Mouse (Mus musculus) forebrain, embryonic 15.5 days (tissue): ENCODE measurements around the gene Rem1. TPM values are rescaled to one million over a fixed set of nuclear protein-coding genes. Genes with fewer than 3 reads are reported as not detected.
"Not testable (repeated sequence)": the region's sequence is repeated elsewhere in the genome, so short reads cannot be mapped to it uniquely, and the experiment has no call there.

Experiments used
- ATAC-seq: fragments of 200-750 bp; cut with Nextera tagmentation; replicated peaks from 2 replicates; pipeline ENCODE4 v1.8.0; 2017; ENCODE audit warnings: mild to moderate bottlenecking, moderate TSS enrichment, moderate library complexity
- H3K27ac ChIP-seq: fragments of 300-500 bp; sonication (generic); replicated peaks from 2 replicates; pipeline ENCODE4 v1.5.1; 2015; ENCODE audit warnings: mild to moderate bottlenecking, inconsistent platforms
- H3K27me3 ChIP-seq: fragments of 300-500 bp; sonication (generic); 2 replicates; pipeline ENCODE4 v1.6.1; 2015; ENCODE audit warnings: inconsistent platforms
- H3K36me3 ChIP-seq: fragments of 300-500 bp; sonication (generic); 2 replicates; pipeline ENCODE4 v1.6.1; 2015; ENCODE audit warnings: mild to moderate bottlenecking, inconsistent platforms
- H3K4me1 ChIP-seq: fragments of 300-500 bp; sonication (generic); 2 replicates; pipeline ENCODE4 v1.6.1; 2015; ENCODE audit warnings: inconsistent platforms
- H3K4me2 ChIP-seq: fragments of 300-500 bp; sonication (generic); replicated peaks from 2 replicates; pipeline ENCODE4 v1.6.1; 2015; ENCODE audit warnings: mild to moderate bottlenecking, inconsistent platforms
- H3K4me3 ChIP-seq: fragments of 300-500 bp; sonication (generic); 2 replicates; pipeline ENCODE4 v1.5.1; 2015; ENCODE audit warnings: mild to moderate bottlenecking, inconsistent platforms
- H3K9ac ChIP-seq: fragments of 300-500 bp; sonication (generic); replicated peaks from 2 replicates; pipeline ENCODE4 v1.6.1; 2015; ENCODE audit warnings: mild to moderate bottlenecking, inconsistent platforms
- H3K9me3 ChIP-seq: fragments of 300-500 bp; sonication (generic); 2 replicates; pipeline ENCODE4 v1.6.1; 2016; ENCODE audit warnings: inconsistent platforms
- WGBS: fragments of 180-500 bp; shearing (Covaris S2); methylation state at CpG from one replicate; pipeline ENCODE4 v1.1.7; 2015; ENCODE audit warnings: mixed read lengths; 5-methylcytosine and 5-hydroxymethylcytosine counted together
- polyA plus RNA-seq: library from polyadenylated mRNA; unstranded; fragments of >200 nt; fragmentation: Nextera tagmentation; extraction: Ambion mirVana; gene quantifications from 2 replicates; pipeline ENCODE4 v1.2.1, GENCODE M21; 2015

Rem1 gene
- polyA plus RNA-seq, 1 experiment from 2014 or later, result 0.62 TPM

DNA sequence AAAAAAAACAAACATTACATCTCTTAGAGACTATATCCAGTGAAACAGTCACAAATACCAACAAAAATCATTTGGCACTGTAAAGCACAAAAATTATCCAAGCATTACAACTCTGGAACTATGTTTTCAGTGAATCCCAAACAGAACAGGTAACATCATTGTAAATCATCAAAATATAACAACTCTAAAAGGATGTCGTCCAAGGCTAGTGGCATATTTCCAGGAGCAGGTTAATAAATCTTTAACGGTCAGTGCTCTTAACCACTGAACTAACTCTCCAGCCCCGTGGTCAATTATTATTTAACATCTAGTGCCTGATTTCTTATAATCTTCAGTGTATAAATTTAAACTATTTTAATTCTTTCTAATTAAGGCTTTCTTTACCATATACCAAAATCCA is 39.4 kb downstream of the Rem1 start:
- not testable (repeated sequence) for H3K36me3 ChIP-seq, H3K9me3 ChIP-seq, ATAC-seq, H3K9ac ChIP-seq, H3K4me3 ChIP-seq, H3K4me2 ChIP-seq, H3K27me3 ChIP-seq, H3K27ac ChIP-seq
- WGBS, result 81% methylated on average over 3 of the region's 3 CpGs
- H3K4me1 ChIP-seq, result peaks cover 11% of the 10 kb centered on the region

DNA sequence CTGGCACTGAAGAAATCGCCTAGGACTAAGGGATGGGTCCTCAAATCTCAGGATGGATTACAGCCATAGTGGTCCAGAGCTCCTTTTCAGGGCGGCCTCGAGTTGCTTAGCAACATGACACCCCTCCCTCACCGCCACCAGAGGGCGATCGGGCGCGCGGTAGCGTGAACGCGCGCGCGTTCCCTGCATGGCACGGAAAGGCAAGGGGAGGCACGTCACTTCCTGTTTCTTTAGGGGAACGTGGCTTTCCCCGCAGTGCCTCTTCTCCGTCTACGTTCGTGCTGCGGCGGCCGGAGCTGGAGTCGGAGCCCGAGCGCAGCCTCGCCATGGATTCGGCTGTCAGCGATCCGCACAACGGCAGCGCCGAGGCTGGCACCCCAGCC is 42.5 kb downstream of the Rem1 start, which contains the start of gene H13:
TSS of gene H13 (plus strand) at position 206 of the 383 bp plus-strand sequence.
- Histone ChIP-seq H3K9ac (peak within 1 kb of the TSS; percentile 83), H3K4me3 (peak within 1 kb of the TSS; percentile 77), H3K27ac (peak within 1 kb of the TSS; percentile 96), H3K27me3 (no peaks in the 10 kb centered on the region), H3K4me2 (peak within 1 kb of the TSS; percentile 90), H3K36me3 (peaks cover 11% of the 10 kb centered on the region), H3K9me3 (no peaks in the 10 kb centered on the region), H3K4me1 (peaks cover 40% of the 10 kb centered on the region)
- ATAC-seq, result peak; percentile 82
- WGBS, result under 1% methylated on average over 35 of the region's 35 CpGs

DNA sequence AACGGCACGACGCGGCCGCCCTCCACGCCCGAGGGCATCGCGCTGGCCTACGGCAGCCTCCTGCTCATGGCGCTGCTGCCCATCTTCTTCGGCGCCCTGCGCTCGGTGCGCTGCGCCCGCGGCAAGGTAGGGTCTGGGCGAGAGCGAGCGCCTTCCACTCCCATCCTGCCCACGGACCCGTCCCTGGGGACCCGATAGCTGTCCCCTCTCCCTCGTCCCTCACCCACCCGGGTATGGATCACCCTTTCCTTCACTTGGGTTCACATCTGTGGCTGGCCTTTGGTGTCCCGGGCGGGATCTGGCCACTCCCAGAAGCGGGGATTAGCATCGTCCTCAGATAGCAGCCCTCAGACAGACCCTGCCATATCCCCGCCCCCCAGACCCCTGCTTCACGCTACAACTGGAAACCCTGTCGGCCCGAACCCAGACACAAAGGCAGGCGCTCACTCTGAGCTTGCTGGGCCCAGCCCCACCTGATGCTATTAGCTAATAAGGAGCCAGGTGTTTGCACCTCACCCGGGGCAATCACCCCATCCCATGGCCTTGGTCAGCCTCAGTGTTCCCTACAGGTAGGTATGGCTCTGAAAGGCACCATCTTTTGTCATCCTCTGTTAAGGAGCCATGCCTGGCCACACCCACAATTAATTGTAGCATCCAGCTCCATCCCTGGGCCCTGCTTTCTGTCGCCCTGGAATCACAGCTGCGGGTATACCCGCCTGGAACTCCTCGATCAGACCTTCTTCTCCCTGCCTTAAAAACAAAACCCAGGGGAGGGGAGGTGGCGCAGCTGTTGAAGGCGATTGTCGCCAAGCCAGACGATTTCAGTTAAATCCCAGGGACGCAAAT is 43.1 kb downstream of the Rem1 start:
- Histone ChIP-seq H3K27ac (peak overlapping the region; percentile 96), H3K4me3 (peak overlapping the region; percentile 77), H3K4me2 (peak overlapping the region; percentile 90), H3K36me3 (peaks cover 16% of the 10 kb centered on the region), H3K9ac (peak overlapping the region; percentile 83), H3K4me1 (peaks cover 42% of the 10 kb centered on the region), H3K9me3 (no peaks in the 10 kb centered on the region), H3K27me3 (no peaks in the 10 kb centered on the region)
- WGBS, result under 1% methylated on average over 45 of the region's 46 CpGs
- peak; percentile 74 for ATAC-seq

- H3K4me3 ChIP-seq, result peak overlapping the region; percentile 77
- H3K27ac ChIP-seq, result peak overlapping the region; percentile 96
- peaks cover 28% of the 10 kb centered on the region for H3K36me3 ChIP-seq
- 56% methylated on average over 9 of the region's 9 CpGs for WGBS
- no peaks in the 10 kb centered on the region for H3K9me3 ChIP-seq
- peak overlapping the region; percentile 83 for H3K9ac ChIP-seq
- H3K4me2 ChIP-seq, result peak overlapping the region; percentile 90
- no peaks in the 10 kb centered on the region for H3K27me3 ChIP-seq
- H3K4me1 ChIP-seq, result peaks cover 49% of the 10 kb centered on the region
- ATAC-seq, result 0 out of 2 replicates have a peak, but pooled peaks have one; percentile 1
These were observed 44.4 kb downstream of the Rem1 start for GRCm38 (mm10) chr2:152670983-152671641.

GRCm38 (mm10) chr2:152671642-152671999 is 44.9 kb downstream of the Rem1 start:
- Histone ChIP-seq H3K4me3 (peak overlapping the region; percentile 77), H3K9me3 (no peaks in the 10 kb centered on the region), H3K4me2 (peak overlapping the region; percentile 90), H3K27ac (peak overlapping the region; percentile 96), H3K36me3 (peaks cover 33% of the 10 kb centered on the region), H3K9ac (peak overlapping the region; percentile 83), H3K27me3 (no peaks in the 10 kb centered on the region), H3K4me1 (peaks cover 49% of the 10 kb centered on the region)
- peak; percentile 23 for ATAC-seq
- 29% methylated on average over 5 of the region's 5 CpGs for WGBS

DNA sequence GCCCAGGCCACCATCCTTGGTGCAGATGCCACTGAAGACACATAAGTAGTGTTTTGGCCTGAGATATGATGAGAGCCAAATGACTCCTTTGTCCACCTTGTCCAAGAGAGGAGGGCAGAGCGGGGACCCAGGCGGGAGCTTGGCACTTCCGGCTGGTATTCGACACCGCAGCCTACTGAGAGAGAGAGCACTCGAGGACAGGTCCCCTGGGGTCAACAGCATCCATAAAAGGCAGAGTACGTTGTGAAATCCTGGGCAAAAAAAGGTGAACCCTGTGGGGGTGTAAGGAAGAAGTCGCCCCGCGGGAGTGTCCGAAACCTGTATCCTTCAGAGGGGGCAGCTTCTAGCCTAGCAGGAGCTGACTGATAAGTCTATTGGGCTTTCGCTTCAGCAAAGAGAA is 45.4 kb downstream of the Rem1 start:
- Histone ChIP-seq H3K4me1 (peaks cover 49% of the 10 kb centered on the region), H3K4me3 (peak overlapping the region; percentile 77), H3K9me3 (no peaks in the 10 kb centered on the region), H3K9ac (peak overlapping the region; percentile 83), H3K4me2 (peak overlapping the region; percentile 90), H3K27ac (no peak overlapping the region), H3K27me3 (no peaks in the 10 kb centered on the region), H3K36me3 (peaks cover 38% of the 10 kb centered on the region)
- ATAC-seq, result no peak
- 88% methylated on average over 12 of the region's 12 CpGs for WGBS

- no peak overlapping the region for H3K27ac ChIP-seq
- H3K36me3 ChIP-seq, result peaks cover 55% of the 10 kb centered on the region
- no peaks in the 10 kb centered on the region for H3K27me3 ChIP-seq
- H3K9ac ChIP-seq, result no peak overlapping the region
- WGBS, result 84% methylated on average over 11 of the region's 11 CpGs
- peaks cover 53% of the 10 kb centered on the region for H3K4me1 ChIP-seq
- no peak overlapping the region for H3K4me3 ChIP-seq
- H3K4me2 ChIP-seq, result no peak overlapping the region
- no peaks in the 10 kb centered on the region for H3K9me3 ChIP-seq
- no peak for ATAC-seq
These were observed 47.4 kb downstream of the Rem1 start for GRCm38 (mm10) chr2:152674148-152674547.

DNA sequence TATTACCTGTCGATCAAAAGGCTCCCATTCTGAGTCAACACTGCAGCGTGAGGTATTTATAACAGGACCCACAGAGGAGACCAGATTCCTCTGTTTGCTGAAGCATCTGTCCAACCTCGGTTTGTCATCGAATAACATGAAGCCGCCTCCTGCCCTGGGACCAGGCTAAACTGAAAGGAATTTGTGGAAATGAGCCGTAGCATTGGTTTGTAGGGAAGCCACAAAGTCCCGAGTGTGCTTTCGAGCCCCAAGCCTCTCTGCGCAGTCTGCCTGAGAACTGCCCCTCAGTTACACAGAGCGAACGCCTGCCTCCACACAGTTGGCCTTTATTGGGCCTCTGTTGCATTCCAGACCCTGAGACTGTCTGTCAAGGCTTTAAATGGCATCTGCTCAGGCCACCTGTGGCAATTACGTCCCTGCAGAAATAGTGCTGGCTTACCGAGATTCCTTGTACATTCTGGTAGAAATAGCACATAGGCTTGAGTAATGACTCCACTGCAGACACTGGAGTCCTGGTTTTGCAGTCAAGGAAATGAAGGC is 48.6 kb downstream of the Rem1 start:
- Histone ChIP-seq H3K36me3 (peaks cover 67% of the 10 kb centered on the region), H3K9ac (no peak overlapping the region), H3K4me3 (no peak overlapping the region), H3K27me3 (no peaks in the 10 kb centered on the region), H3K4me2 (no peak overlapping the region), H3K27ac (no peak overlapping the region), H3K9me3 (no peaks in the 10 kb centered on the region), H3K4me1 (peaks cover 61% of the 10 kb centered on the region)
- no peak for ATAC-seq
- WGBS, result 89% methylated on average over 13 of the region's 13 CpGs

- no peak overlapping the region for H3K4me2 ChIP-seq
- H3K9me3 ChIP-seq, result no peaks in the 10 kb centered on the region
- H3K27me3 ChIP-seq, result no peaks in the 10 kb centered on the region
- H3K27ac ChIP-seq, result no peak overlapping the region
- 0 out of 2 replicates have a peak, but pooled peaks have one; percentile 51 for ATAC-seq
- no peak overlapping the region for H3K4me3 ChIP-seq
- peaks cover 88% of the 10 kb centered on the region for H3K36me3 ChIP-seq
- WGBS, result 53% methylated on average over 3 of the region's 3 CpGs
- no peak overlapping the region for H3K9ac ChIP-seq
- H3K4me1 ChIP-seq, result peaks cover 32% of the 10 kb centered on the region
These were observed 51.6 kb downstream of the Rem1 start for GRCm38 (mm10) chr2:152678302-152678701.

DNA sequence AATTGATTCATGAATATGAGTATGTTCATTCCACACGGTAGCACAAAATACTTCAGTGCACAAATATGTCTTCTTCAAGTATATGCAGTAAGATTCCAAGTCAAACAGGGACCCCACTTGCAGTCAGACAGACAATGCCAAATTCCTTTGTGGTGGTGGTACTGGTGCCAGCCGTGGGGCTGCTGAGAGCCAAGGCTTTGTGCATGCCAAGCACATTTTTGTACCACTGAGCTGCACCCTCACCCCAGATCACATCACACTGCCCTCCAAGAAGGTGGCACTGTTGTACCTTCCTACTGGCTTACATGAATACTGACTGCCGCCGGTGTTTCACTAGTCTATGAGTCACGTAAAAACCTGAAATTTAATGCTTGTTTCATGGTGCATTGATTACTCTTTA is 52.2 kb downstream of the Rem1 start:
- no peak for ATAC-seq
- H3K4me2 ChIP-seq, result no peak overlapping the region
- peaks cover 27% of the 10 kb centered on the region for H3K4me1 ChIP-seq
- no peaks in the 10 kb centered on the region for H3K27me3 ChIP-seq
- H3K27ac ChIP-seq, result no peak overlapping the region
- no peak overlapping the region for H3K9ac ChIP-seq
- WGBS, result 87% methylated on average over 5 of the region's 5 CpGs
- no peak overlapping the region for H3K4me3 ChIP-seq
- no peaks in the 10 kb centered on the region for H3K9me3 ChIP-seq
- H3K36me3 ChIP-seq, result peaks cover 93% of the 10 kb centered on the region

GRCm38 (mm10) chr2:152679701-152680355 is 53.1 kb downstream of the Rem1 start:
- peak overlapping the region; percentile 17; the same call in 1 of the 2 replicates for H3K27ac ChIP-seq
- H3K27me3 ChIP-seq, result no peaks in the 10 kb centered on the region
- H3K4me2 ChIP-seq, result no peak overlapping the region
- peaks cover 95% of the 10 kb centered on the region for H3K36me3 ChIP-seq
- WGBS, result 68% methylated on average over 8 of the region's 8 CpGs
- H3K4me3 ChIP-seq, result no peak overlapping the region
- no peak overlapping the region for H3K9ac ChIP-seq
- H3K9me3 ChIP-seq, result no peaks in the 10 kb centered on the region
- ATAC-seq, result 0 out of 2 replicates have a peak, but pooled peaks have one; percentile 23
- peaks cover 22% of the 10 kb centered on the region for H3K4me1 ChIP-seq

DNA sequence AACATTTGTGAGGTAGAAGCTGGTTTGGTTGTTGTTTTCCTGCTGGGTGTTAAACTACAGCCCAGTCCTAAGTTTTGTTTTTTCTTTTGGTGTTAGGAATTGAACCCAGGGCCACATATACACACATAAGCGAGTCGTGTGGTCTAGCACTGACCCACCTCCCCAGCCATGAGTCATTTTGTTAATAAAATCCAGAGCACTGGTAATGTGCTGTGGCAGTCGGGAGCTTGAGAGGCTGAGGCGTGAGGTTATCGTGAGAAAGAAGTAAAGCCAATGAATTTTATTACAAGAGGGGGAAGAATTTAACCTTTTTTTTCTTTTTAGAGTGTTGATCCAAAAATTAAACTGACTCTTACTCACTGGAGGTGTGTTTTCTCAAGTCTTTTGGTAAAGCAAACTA is 56.3 kb downstream of the Rem1 start:
- Histone ChIP-seq H3K4me1 (peaks cover 29% of the 10 kb centered on the region), H3K27me3 (no peaks in the 10 kb centered on the region), H3K4me2 (no peak overlapping the region), H3K9ac (no peak overlapping the region), H3K36me3 (peaks cover 97% of the 10 kb centered on the region), H3K9me3 (no peaks in the 10 kb centered on the region), H3K27ac (no peak overlapping the region), H3K4me3 (no peak overlapping the region)
- WGBS, result 95% methylated on average over 5 of the region's 5 CpGs
- ATAC-seq, result no peak
